Mouse (Mus musculus): Measurements from ENCODE around the gene March2.

GRCm38 (mm10) chr17:33637516-33638276 lies 80.8 kb downstream of the March2 start, which contains the start of gene Pram1:
- TF ChIP-seq CTCF (IDR thresholded peaks at IDR 0.05; ENCODE audit: extremely low read depth, insufficient read length, insufficient replicate concordance, low read depth, low read length) (no peak), POLR2A (IDR thresholded peaks at IDR 0.05; ENCODE audit: low read depth, low read length) (no peak)

Measured in small intestine, adult 2 months (tissue).